Mouse (Mus musculus) olfactory bulb, adult 2 months (tissue): ENCODE measurements around the gene Sox18.

Source experiments
- CTCF ChIP-seq: fragments of 200-500 bp; IDR thresholded peaks from 2 replicates; pipeline ENCODE4 v1.5.1; 2012; ENCODE audit warnings: low read depth, mild to moderate bottlenecking, low read length, moderate library complexity; ENCODE audit not compliant: insufficient read depth
- POLR2A ChIP-seq: fragments of 200-500 bp; IDR thresholded peaks from 2 replicates; pipeline ENCODE4 v1.6.1; 2012; ENCODE audit warnings: mild to moderate bottlenecking, low read depth, low read length, moderate library complexity; ENCODE audit not compliant: insufficient read depth

- TF ChIP-seq CTCF, result no peak
- TF ChIP-seq POLR2A, result no peak
Observed at GRCm38 (mm10) chr2:181656734-181657133, 14.7 kb downstream of the Sox18 start, which contains the start of gene Gm29797.
